Mouse (Mus musculus) adrenal gland, postnatal 25 days (tissue): ENCODE results near the gene Sec24a. TPM values are rescaled to one million over a fixed set of nuclear protein-coding genes. Genes with fewer than 3 reads are reported as not detected.
"Not testable (repeated sequence)": the region's sequence is repeated elsewhere in the genome, so short reads cannot be mapped to it uniquely, and the experiment has no call there.

Experiments
- DNase-seq: peaks from one replicate; pipeline ENCODE4 v3.0.0; 2021; ENCODE audit warnings: mixed read lengths
- long read RNA-seq: library from polyadenylated mRNA; stranded (forward); transcript quantifications from one replicate; pipeline ENCODE4 v2.0.0, GENCODE M21; 2021
- total RNA-seq: library from RNA; stranded (reverse); gene quantifications from 2 replicates; pipeline ENCODE4 v1.2.3, GENCODE M21; 2021

Gene Sec24a
- 33.8 and 41.2 TPM in 2 replicates for total RNA-seq
- long read RNA-seq, full-length matches to known transcripts: 1 of 14 reads
- long read RNA-seq, partial matches to known transcripts: 12 of 14 reads
- long read RNA-seq, other reads (novel, unspliced or antisense): 1 of 14 reads

DNA sequence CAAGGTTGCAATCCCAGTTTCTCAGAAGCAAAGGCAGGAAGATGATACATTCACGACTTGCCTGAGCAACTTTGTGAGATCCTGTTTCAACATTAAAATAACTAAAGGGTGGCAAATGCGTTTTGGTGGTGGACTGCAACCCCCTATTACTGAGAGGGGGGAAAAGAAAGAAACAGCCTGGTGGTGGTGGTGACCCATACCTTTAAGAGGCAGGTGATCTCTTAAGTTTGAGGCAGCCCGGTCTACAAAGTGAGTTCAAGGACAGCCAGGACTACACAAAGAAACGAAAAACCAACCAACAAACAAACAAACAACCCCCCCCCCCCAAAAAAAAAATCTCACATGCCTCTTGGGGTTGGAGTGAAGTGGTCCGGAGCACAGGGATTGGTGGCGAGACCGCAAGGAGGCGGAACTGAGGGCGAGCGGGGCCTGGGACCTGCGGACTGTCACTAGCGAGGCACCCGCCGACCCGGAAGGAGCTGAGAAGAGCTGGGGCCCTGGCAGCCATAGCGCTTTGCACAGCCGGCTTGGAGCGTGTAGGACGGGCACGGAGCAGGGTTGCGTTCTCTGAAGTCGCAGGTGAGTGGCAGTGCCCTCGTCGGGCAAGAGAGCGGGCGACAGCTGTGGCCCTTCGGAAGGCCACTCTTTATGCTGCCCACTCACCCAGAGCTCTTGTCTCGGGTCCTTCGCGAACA is at the start of gene Sec24a, which contains the start of gene Sar1b:
TSS of gene Sec24a (minus strand) at position 422 of the 695 bp plus-strand sequence.
TSS of gene Sar1b (plus strand) at position 475 of the 695 bp plus-strand sequence.
- peak; percentile 85 for DNase-seq

DNA sequence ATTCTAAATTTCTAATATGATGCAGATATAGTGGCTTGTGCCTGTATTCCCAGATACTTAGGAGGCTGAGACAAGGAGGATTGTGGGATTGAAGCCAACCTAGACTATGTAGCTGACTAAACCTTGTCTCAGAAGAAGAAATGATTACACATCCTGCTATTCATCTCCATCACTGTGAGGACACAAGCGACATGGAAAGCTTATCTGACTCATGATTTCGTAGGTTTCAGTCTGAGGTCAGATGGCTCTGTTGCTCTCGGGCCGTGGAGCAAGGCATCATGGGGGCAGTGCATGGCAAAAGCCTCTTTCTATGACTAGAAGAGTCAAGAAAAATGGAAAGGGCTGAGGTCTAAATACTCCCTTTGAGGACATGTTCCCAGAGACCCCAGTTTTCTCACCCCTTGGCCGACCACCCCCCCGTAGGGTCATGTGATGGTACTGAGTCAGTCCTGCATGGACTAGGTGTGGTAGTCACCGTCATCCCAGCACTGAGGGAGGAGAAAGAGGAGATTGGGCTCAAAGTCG is 48.6 kb upstream of the Sec24a start:
- DNase-seq: no peak

DNA sequence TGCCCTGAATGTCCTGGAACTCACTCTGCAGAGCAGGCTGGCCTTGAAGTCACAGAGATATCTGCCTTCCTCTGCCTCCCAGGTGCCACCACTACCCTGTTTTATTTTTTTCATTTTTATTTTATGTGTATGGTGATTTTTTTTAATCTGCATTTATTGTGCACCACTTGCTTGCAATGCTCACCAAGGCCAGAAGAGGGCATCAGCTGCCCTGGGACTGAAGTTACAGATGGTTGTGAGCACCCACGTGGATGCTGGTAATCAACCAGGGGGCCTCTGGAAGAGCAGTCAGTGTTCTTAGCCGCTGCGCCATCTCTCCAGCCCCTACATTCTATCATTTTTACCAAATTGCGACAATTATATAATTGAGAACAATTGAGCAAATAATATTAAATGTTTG is 47.8 kb upstream of the Sec24a start:
- DNase-seq: no peak

DNA sequence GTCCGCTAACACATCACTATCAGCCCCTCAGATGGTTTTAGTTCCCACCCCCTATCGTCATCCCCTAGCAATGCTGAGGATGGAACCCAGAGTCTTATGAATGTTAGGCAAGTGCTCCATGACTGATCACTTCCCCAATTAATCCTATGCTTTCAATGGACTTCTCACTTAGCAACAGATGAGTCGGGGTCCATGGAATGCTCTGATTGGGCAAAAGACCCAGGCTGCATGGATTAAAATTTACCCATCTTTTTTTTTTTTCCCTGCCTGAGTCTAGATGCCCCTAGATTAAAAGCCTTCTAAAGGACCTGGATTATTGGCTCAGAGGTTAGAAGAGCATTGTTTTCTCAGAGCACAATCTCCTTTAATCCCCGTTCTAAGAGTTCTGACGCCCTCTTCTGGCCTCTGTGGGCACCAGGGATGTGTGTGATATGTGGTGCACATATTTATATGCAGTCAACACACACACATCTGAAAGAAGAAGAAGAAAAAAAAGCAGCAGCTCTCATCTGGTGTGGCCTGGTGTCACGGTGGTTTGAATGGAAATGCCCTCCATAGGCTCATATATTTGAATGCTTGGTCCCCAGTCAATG is 46.3 kb upstream of the Sec24a start:
- DNase-seq: no peak

DNA sequence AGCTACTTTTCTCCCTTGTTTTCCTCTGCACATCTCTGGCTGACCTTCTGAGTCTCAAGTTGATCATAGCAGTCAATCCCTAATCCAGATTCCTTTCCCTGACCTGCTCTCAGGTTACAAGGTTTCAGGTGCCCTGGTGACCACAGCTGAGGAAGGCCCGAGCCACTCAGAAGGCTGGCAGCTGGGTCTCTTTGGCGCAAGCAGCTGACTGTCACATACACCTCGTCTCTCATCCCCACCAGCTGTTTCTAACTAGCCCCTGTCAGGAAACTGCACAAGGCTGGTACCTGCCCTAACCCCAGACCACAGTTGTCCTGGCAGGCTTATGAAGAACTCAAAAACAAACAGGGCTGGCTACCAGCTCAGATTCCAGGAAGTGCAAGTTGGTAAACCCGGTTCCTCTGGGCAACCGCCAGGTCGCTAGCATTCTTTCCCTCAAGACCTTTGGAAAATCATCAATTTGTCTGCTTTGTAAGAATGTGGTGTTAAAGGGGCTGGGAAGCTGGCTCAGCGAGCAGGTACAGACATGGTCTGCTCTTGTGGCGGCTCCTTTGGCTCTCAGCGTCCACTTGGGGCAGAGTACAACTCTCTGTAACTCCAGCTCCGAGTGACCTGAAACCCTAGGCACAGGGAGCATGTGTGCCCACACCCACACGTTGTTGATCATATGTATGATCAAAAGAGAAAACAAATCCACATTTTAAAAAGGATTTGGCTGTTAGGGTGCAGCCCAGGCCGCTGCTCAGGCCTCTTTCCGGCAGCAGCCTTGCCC is 43.9 kb upstream of the Sec24a start:
- no peak for DNase-seq

DNA sequence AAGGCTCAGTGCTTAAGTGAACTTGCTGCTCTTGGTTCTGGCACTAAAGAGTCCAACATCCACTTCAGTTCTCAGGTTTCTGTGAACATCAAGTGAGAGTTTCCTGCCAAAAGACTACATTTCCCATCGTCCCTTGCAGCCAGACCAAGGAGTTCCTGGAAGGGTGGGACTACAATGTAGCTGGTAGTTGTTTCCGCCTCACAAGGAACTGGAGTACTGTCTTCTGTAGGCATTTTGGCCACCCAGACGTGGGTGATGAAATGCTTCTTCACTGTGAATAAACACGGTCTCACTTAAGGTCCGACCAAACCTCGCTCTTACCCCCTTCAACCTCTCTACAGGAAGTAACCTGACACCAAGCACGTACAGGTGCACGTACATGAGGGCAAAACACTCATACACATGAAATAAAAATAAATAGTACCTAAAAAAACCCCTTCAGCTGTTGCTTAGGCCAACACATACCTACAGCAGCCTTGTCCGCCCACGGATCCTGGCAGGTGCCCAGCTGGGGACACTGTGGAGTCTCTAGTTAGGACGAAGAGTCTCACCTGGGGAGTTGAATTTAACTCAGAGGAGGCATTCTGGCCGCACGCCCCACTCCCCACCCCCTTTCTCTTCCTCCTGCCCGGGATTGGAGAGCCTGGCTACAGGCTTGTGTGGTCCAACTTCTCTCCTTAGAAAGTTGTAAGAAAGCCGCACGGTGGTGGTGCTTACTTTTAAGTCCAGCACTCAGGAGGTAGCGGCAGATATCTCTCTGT is 42.0 kb upstream of the Sec24a start:
- DNase-seq: peak; percentile 40

DNA sequence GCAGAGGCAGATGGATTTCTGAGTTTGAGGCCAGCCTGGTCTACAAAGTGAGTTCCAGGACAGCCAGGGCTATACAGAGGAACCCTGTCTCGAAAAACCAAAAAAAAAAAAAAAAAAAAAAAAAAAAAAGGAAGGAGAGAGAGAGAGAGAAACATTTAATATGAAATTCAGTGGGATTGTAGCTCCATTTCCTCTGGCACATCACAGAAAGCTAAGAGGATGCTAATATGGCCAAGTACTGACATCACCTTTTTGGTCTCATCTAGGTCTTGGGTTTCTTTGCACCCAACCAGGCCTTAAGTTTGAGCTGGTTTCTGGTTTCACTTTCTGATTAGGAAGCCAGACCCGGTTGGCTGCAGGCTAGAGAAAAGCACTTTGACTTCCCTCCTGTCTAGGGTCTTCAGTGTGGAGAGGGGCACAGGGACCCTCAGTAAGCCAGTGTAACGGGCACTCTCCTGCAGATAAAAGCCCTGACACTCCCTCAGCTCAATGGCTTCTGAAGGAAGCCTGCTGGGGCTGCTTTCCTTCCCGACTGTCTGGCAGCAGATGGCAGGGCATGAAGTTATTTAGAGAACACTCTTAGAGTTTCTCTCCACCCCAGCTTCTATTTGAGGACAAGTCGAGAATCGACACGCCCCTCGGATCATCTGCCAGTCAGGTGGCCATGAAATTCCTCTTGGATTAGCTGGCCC is 37.3 kb upstream of the Sec24a start:
- no peak for DNase-seq

DNA sequence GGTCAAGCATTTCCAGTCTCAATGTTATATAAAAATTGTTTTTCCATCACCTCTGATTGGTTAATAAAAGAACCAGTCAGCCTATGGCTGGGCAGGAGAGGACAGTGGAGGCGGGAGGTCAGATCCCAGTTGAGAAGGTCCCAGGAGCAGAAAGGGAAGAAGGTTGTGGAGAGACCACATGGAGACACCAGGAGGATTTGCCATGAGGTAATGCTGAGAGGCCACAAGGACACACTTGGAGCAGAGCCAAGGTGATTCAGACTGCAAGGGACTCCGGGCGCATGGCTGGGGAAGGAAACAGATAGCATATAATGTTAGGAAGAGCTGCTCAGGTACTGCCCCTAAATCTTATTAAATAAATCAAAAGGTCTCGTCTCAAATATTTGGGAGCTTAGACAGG is 32.8 kb upstream of the Sec24a start:
- DNase-seq: peak; percentile 61

DNA sequence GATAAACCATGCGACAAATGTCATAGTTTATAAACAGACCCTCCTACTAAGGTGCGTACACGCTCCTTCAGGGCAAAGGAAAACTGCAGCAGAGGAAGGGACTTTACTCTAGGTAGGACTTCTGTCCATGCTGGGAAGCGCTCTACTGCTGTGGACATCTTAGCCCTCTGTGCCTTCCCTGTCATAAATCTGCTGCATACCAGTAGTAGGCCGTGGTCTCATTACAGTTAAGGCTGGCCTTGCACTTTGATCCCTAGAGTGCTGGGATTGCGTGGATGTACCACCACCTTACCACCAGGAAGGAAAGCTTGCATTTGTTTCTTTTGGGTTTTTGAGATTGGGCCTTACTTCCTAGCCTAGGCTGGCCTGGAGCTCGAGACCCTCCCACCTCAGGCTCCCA is 27.2 kb upstream of the Sec24a start:
- DNase-seq: no peak

DNA sequence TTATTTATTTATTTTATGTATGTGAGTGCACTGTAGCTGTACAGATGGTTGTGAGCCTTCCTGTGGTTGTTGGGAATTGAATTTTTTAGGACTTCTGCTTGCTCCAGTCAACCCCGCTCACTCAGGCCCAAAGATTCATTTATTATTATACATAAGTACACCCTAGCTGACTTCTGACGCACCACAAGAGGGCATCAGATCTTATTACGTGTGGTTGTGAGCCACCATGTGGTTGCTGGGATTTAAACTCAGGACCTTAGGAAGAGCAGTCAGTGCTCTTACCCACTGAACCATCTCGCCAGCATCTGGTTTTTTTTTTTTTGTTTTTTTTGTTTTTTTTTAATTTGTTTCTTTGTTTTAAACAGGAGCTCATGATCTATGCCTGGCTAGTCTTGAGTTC is 26.3 kb upstream of the Sec24a start:
- DNase-seq: not testable (repeated sequence)

DNA sequence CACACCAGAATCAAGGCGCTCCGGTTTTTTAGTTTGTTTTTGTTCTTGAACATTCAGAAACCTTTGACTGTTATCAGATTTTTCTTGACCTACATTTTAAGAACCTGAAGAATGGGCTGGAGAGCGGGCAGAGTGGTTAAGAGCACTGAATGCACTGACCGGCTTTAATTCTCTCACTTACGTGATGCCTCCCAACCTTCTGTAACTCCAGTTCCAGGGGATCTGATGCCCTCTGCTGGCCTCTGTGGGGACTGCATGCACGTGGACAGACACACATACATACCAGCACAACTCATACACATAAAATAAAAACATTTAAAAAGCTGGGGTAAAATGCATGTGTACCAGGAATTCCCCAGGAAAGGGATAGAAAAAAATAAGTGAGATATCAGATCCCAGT is 22.5 kb upstream of the Sec24a start:
- DNase-seq: peak; percentile 61

DNA sequence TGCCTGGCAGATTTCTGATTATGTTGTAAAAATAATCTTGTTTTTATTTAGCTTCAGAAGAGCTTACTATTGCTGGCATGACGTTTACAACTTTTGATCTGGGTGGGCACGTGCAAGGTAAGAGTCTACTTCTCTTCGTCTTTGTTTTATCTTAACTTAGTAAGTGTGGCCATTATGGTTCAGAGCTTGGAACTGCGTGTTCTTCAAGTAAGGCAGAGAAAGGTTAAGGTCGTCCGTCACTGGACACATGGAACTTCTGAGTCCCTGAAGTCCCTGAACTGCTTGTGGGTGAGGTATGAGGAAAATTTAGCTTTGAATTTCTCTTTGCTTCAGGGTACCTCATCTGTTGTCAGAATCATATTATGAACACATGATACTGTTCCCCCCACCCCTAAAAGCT is 19.3 kb upstream of the Sec24a start:
- no peak for DNase-seq

DNA sequence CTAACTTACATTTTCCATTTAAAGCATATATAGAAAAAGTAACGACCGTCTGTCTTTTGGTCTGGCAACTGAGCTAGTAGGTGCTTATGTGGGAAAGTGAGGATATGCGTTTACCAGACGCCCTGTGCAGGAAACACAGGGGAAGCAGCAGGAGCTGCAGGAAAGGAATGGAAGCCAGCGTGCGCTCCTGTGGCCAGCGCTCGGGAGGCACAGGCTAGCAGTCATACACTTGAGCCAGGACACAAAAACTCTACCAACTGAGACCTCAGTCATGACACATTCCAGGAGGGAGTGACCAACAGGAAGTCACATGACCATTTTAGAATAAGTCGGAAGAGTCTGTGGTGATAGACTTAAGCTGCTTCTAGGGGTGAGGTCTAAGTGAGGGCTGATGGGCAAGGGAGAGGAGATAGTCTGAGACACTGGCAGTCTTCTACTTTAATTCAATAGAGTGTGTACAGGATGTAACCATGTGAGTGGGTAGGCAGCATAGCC is 17.4 kb upstream of the Sec24a start:
- no peak for DNase-seq

DNA sequence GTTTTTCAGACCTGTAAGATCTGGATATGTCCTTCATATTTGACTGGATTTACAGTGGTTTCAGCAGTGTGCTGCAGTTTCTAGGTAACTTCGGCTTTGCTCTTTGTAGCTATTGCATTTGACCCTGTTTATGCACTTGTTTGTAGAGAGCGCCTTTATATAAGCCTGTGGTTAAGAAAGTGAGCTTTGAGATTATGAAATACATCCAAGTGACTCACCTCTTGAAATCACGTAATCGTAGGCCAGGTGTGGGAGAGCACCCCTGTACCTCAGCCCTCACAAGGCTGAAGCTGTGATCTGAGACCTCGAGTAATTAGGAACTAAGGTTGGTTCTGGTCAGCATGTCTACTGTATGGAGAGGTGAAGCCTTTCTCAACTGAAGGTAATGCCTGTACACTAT is 14.0 kb upstream of the Sec24a start:
- no peak for DNase-seq

DNA sequence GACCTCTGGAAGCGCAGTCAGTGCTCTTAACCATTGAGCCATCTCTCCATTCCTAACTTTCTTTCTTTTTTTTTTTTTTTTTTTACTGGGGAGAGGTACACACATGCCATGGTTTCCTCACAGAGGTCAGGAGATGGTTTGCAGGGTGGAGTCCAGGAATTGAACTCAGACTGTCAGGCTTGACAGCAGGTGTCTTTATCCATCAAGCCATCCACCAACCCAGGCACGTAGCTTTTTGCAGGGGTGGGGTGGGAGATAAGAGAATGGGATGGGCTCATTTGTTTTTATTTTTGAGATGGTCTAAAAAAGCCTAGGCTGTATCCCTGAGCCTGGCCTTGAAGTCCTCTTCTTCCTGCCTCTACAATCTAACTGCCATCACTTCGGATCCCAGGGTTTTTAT is 12.1 kb upstream of the Sec24a start:
- no peak for DNase-seq

DNA sequence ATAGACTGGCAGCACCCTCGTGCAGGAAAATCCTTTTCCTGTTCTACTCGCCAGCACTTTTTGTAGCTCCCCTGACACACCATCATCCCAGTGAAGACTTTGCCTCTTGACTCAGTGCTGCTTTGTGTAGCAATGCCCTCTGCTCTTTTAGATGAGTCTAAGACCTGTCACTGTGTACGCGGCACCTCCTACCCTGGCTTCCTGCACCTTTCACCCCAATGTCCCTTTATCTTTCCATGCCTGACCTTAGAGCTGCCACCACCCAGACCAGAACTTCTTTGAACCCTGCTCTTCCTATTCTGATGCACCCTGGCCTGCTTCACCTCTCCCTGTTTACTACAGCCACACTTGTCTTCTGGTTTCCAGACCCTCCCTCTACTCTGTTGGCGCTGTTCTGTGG is 4.9 kb upstream of the Sec24a start:
- DNase-seq: no peak

DNA sequence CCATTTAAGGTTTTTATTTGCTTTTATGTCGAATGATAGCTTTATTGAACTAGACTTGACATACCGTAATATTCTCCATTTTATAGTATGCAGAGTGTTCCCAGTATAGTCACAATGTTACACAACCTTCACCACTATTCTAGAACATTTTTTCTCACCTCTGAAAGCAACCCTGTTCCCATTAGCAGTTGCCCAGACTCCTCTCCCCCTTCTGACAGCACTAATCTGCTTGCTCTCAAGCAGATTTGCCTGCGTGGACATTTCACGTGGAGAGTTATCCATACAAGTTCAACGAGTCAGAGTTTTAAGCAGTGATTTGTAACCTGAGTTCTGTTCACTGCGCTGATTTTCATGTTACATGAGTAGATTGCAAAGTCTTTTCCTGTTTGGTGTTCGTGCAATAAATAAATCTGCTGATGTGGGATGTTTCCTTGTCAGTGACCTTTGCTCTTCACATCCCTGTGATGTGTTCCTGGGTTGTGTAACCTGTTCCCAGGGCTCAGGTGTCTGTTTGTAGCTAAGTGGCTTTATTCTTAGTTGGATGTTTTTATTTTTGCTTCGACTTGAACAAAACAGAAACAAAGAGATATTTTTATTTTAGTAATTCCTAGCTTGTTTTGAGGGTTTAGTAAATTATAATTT is 4.3 kb upstream of the Sec24a start:
- no peak for DNase-seq

DNA sequence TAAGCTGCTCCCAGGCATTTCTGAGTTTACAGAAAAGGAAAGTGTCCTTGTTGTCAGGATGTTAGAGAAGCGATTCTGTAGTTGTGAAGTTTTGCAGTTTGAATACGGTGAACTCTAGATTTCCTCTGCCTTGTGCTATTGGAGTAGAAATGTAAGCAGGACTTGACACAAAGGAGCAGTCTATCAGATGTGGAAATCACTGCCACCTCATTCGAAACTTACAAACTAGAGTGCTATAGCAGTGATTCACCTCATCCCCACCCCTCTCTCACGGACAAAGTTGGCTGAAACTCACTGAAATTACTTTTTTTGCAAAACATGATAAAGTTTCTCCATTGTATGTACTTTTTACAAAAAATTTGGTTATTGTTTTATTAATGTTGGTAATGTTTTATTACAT is 1.4 kb upstream of the Sec24a start:
- no peak for DNase-seq

DNA sequence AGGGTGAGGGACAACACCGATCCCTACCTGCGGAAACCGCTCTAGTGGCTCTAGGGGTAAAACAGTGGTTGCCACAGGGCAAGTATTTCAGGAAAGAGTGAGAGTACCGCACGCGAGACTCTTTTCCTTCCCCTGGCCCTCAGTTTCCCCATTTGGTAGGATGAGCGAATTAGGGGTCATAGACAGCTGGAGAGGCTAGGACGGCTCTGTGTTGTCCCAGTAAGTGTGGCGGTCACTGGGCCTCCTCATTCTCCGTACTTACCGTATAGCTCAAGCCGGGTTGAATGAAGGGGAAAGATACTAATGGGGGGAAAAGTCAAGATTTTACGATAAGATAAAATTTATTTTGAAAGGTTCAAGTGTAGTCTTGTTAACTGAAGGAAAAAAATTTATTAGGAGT is 521 bp upstream of the Sec24a start:
- no peak for DNase-seq

DNA sequence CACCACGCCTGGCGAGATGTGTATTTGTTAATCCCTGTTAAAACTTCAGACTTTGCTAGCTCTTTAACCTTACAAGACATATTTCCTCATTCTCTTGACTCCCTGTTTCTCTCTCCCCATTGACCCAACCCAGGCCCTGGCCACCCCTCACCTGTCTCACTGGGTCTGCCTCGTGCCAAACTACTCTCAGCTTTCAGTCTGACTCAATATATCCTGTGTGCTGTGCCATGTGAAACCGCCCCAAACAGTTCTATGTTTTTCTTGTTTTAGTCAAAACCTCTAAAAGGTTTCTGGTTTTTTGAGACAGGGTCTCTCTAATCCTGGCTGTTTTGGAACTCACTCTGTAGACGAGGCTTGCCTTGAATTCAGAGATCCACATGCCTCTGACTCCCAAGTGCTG is 2.2 kb downstream of the Sec24a start:
- DNase-seq: no peak
